Mouse (Mus musculus) naive thymus-derived CD4-positive, alpha-beta T cell, adult 2 months (primary cell): ENCODE results near the gene Frmd4b.

ENCODE experiments used
- DNase-seq: peaks from one replicate; pipeline ENCODE4 v3.0.0-alpha.2; 2011; ENCODE audit warnings: low read depth

Frmd4b gene

GRCm38 (mm10) chr6:97520566-97520965, 96.8 kb downstream of the Frmd4b start:
- DNase-seq: peak; percentile 68

GRCm38 (mm10) chr6:97519553-97519952, 97.8 kb downstream of the Frmd4b start:
- no peak for DNase-seq

GRCm38 (mm10) chr6:97518467-97518866, 98.9 kb downstream of the Frmd4b start:
- no peak for DNase-seq

DNA sequence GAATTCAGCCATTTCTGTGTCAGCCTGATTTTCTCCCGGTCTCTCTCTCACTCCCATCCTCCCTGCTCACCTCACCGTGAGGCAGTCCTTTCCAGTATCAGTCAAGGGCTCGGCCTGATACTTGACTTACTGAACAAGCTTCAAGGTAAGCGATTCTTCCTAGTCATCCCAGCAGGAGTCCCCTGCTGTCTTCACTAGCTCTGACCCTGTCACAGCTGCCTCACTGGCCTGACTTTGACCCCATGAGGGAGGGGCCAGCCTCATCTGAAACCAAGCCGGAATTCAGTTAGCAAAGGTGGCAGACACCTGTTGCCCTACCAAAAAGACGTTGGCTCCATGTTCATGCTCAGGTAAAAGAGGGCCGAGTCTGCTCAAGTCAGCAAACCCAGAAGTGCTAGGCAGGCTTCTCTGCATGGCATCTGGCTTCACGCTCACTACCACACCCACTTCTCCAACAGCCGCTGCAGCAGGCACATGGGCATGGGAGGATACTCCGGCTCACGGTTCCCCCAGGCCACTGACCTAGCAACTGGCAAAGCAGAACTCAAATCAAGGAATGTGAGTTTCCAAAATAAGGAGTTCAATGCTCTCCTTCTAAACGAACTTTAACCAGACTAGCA, 99.6 kb downstream of the Frmd4b start:
- DNase-seq: no peak

GRCm38 (mm10) chr6:97516941-97517340, 100.4 kb downstream of the Frmd4b start:
- DNase-seq: no peak

- no peak for DNase-seq
These were observed 106.6 kb downstream of the Frmd4b start for GRCm38 (mm10) chr6:97510771-97511170.

- DNase-seq: no peak
These were observed 107.9 kb downstream of the Frmd4b start for GRCm38 (mm10) chr6:97509434-97509833.

GRCm38 (mm10) chr6:97508480-97508879, 108.9 kb downstream of the Frmd4b start:
- DNase-seq: no peak

GRCm38 (mm10) chr6:97507893-97508292, 109.4 kb downstream of the Frmd4b start:
- DNase-seq: no peak

DNA sequence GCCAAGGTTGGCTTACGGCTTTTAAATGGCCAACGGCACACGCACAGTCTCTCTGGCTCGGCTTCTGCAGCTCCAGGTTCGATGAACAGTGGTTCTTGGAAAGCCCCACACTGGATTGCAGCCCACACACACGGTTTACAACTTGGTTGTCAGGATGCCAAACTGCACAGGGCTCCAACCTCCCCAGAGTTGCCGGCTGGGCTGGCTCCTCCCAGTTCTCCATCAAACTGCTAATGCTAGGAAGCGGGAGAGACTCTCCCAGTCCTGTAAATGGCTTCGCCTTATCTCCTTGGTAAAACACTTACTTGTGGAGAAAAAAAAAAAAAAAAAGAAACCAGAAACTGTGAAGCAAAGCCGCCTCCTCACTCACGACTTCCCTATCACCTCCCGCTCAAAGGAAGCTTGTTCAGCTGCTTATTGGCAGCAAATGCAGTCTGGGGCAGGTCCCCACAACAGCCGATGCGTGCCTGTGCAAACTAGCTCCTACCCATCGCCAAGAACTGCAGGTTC, 111.1 kb downstream of the Frmd4b start:
- DNase-seq: no peak

DNA sequence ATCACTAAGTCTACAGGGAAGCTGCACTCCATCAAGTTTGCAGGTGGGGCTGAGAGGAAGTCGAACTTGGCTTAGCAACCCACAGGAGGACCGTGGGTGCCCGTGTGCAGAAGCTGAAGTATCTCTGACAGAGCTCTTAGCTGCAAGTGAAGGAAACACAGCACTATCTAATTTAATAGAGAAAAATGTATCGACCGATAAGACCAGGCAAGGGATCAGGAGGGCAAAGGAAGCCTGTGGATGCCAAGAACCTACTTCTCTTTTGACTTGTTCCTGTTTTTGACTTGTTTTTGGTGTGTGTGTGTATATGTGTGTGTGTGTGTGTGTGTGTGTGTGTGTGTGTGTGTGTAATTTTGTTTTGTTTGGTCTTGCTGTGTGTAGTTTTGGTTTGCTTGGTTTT, 112.7 kb downstream of the Frmd4b start:
- DNase-seq: no peak

- DNase-seq: peak; percentile 33
These were observed 116.3 kb downstream of the Frmd4b start for GRCm38 (mm10) chr6:97501000-97501399.

DNA sequence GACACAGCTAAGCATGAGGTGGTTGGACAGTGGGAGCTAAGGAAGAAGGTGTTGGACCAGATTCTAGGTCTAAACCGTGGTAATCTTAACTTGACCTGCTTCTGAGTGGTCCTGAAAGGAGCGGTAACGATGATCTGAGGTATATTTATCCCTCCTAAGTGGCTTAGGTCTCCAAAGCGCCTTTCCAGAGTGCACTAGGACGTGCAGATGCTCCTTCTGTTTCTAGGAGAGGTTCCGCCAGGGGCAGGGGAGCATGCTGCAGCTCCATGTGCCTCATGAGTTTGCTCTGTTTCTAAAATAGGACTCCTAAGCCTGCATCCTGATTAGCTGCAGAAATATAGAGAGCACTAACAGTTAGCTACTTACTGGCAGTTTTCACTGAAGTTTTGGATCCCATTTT, 117.1 kb downstream of the Frmd4b start:
- DNase-seq: no peak

- no peak for DNase-seq
These were observed 121.3 kb downstream of the Frmd4b start for GRCm38 (mm10) chr6:97496002-97496401.

DNA sequence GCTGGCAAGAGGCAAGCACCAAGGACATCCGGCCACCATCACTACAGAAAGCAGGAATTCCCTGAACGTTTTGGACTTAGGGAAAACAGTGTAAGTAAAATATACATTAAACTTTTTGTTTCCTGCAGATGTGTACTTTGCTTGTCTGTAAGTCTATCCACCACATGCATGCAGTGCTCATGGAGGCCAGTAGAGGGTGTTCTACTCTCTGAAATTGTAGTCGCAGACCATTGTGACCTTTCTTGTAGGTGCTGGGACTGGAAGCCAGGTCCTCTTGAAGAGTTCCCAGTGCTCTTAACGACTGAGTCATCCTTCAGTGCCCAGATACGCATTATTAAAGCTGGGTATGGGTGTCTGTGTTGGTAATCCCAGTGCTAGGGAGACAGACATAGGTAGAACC, 126.3 kb downstream of the Frmd4b start:
- DNase-seq: no peak

GRCm38 (mm10) chr6:97488821-97489220, 128.5 kb downstream of the Frmd4b start:
- DNase-seq: peak; percentile 11

- no peak for DNase-seq
These were observed 129.1 kb downstream of the Frmd4b start for GRCm38 (mm10) chr6:97488280-97488679.

GRCm38 (mm10) chr6:97487535-97488081, 129.7 kb downstream of the Frmd4b start:
- DNase-seq: peak; percentile 44

GRCm38 (mm10) chr6:97486813-97487361, 130.5 kb downstream of the Frmd4b start:
- DNase-seq: no peak

DNA sequence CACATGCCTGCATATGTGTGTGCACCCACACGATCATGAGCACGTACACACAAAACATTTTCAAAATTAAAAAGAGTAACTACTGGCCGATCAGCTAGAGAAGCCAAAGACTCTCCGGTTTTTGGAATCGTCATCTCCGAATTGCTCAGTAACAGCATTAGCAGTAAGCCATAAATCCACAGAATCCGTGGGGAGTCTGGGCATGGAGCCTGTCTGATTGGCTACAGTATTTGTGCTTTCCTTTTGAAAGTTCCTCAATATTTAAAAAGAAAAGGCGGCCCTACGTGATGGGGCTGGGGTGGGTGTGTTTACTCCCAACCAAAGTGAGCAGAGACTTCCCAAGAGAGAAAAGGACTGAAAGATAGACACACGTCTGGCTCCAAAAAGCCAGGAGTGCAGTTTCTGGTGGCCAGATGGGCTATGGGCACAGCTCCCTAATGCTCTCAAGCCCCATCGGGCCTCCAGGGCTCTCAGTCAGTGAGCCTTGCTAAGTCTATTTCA, 131.4 kb downstream of the Frmd4b start:
- DNase-seq: no peak

DNA sequence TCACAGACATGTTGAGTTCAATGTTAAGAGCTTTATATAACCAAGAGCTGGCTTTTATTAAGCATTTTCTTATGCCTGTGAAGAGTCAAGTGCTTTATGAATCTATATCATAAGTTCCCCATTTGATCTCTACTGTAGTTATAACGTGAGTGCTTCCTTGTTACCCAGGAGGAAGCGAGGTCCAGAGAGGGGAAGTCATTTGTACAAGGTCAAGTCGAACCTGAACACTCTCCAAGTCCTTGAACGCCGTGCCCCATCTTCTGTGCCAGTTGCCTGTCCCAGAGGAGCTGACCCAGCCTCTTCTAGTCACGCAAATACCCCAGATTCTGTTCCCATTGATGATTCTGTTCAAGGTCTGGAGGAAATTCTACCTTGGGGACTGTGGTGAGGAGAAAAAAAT, 135.4 kb downstream of the Frmd4b start:
- DNase-seq: no peak

DNA sequence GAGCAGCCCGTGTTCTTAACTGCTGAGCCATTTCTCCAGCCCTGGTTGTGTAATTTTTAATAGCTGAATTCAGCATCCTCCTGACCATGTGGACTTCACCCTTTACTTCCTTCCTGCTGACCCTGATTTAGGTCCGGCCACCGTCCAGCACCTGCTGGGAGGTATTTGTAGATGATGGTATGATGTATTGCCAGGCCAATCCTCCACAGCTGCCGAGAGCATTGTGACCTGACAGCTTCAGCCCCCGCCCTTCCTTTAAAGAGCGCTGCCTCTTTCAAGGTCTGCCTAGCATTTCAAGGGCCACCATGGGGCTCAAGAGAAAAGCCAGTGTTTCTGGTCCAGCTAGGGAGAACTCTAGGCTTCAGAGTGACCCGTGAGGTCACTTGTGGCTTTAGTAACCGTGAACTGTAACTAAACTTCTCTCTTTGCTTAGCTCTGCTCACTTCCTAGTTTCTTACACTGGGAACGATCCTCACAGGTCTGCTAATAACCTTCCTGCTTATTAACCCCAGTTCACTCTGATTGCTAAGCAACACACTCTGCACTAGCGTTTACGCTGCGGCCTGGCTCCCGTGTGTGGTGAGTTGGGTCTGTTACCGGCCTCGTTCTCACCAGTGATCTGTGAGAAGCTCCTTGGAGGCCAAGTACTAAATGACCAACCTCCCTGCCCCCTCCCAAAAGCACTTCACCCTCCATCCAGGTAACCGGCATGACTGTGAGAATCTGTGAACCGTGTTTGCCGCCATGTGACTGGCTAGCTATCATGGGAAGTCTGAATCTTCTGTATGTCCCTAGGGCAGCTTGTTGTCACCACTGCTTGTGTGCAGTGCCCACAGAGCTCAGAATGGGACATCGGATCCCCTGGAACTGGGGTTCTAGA, 138.1 kb downstream of the Frmd4b start:
- no peak for DNase-seq
